Mouse (Mus musculus) right cerebral cortex, adult 18-20 months (tissue): ENCODE measurements around the gene Mael.

Source experiments
- DNase-seq: peaks from one replicate; pipeline ENCODE4 v3.0.0; 2022; ENCODE audit warnings: mixed read lengths

Gene Mael

DNA sequence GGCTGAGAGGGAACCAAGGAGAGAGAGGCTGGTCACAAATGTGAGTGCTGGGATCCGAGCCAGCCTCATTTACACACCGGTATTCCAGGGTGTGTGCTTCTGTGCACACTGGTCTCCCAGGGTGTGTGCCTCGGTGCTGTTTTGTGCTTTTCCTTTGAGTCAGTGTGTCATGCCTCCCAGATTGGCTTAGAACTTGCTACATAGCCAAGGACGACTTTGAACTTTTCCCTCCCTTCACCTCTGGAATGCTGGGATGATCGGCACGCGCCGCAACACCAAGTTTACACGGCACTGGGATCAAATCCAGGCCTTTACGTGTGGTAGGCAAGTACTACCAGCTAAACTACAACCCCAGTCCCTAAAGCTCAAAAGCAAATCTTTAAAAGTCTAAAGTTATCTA lies 86.5 kb downstream of the Mael start:
- no peak for DNase-seq

DNA sequence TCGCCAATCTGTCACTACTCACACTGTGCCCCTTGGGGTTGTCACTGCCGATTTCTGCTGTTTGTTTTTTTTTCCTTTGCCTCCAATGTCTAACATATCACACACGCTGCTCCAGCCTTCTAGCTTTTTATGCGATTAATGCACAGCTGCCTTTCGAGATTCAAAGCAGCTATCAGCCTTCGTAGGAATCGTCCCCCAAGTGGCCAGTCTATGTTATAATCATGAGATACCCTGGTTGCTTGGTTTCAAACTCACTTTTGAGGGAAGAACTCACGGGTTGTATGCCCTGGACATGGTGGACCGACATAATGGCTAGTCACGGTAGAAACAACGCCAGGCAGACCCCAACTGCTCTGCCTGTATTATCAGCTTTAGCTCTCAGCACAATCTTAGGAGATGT lies 87.2 kb downstream of the Mael start:
- no peak for DNase-seq
